Mouse (Mus musculus): ENCODE measurements around the gene Apba1.

- TF ChIP-seq CTCF (conservative IDR thresholded peaks at IDR 0.05; ENCODE audit: insufficient read depth, insufficient read length, low read depth, low read length) (no peak), POLR2A (IDR thresholded peaks at IDR 0.05; ENCODE audit: low read depth, low read length) (no peak)
Measured at GRCm38 (mm10) chr19:23893946-23894345, 135.3 kb downstream of the Apba1 start.

Measured in kidney, adult 2 months (tissue).